Mouse (Mus musculus) olfactory bulb, adult 2 months (tissue): ENCODE measurements around the gene Selenoh. TPM values are rescaled to one million over a fixed set of nuclear protein-coding genes. Genes with fewer than 3 reads are reported as not detected.
A peak's percentile ranks its signal among the peaks of the same experiment; 100 is the strongest.

Experiments
- H3K27ac ChIP-seq: fragments of 200-500 bp; 2 replicates; pipeline ENCODE4 v1.5.1; 2012; ENCODE audit warnings: low read depth, low read length; ENCODE audit not compliant: insufficient read depth
- H3K4me1 ChIP-seq: fragments of 200-500 bp; 2 replicates; pipeline ENCODE4 v1.6.1; 2012; ENCODE audit warnings: low read length; ENCODE audit not compliant: control insufficient read depth, insufficient read depth
- H3K4me3 ChIP-seq: fragments of 200-500 bp; 2 replicates; pipeline ENCODE4 v1.5.1; 2012; ENCODE audit warnings: mild to moderate bottlenecking, low read depth, low read length, moderate library complexity; ENCODE audit not compliant: insufficient read depth
- CTCF ChIP-seq: fragments of 200-500 bp; IDR thresholded peaks from 2 replicates; pipeline ENCODE4 v1.5.1; 2012; ENCODE audit warnings: low read depth, mild to moderate bottlenecking, low read length, moderate library complexity; ENCODE audit not compliant: insufficient read depth
- POLR2A ChIP-seq: fragments of 200-500 bp; IDR thresholded peaks from 2 replicates; pipeline ENCODE4 v1.6.1; 2012; ENCODE audit warnings: mild to moderate bottlenecking, low read depth, low read length, moderate library complexity; ENCODE audit not compliant: insufficient read depth
- WGBS: fragments of 180-500 bp; shearing (Covaris S2); methylation state at CpG from one replicate; pipeline ENCODE4 v1.1.7; 2018; 5-methylcytosine and 5-hydroxymethylcytosine counted together
- polyA plus RNA-seq: library from polyadenylated mRNA; stranded (reverse); fragments of >200 nt; gene quantifications from 2 replicates; pipeline ENCODE4 v1.2.4, GENCODE M21; 2012; ENCODE audit warnings: low replicate concordance; ENCODE audit not compliant: missing spikeins, insufficient read depth, insufficient read length

Selenoh gene
- polyA plus RNA-seq, 1 experiment: not detected

DNA sequence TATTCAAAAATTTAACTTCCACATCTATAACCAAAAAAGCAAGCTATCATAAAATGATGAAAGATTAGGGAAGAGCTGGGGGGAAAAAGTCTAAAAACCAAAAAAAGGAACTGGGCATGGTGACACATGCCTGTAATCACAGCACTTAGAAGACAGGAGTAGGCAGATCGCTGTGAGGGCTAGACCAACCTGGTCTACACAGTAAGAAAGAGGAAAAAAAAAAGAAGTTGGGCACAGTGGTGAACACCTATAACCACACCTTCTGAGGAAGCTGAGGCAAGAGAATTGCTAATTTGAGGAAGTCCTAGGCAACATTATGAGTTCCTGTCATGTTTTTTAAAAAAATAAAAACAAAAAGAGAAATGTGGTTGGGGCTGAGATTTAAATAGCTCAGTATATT is 14.7 kb downstream of the Selenoh start:
- H3K4me1 ChIP-seq: no peaks in the 10 kb centered on the region
- WGBS: 74% methylated on average over 1 of the region's 1 CpGs
- no peak for TF ChIP-seq CTCF
- no peak for TF ChIP-seq POLR2A
- H3K27ac ChIP-seq: no peak overlapping the region
- no peak overlapping the region for H3K4me3 ChIP-seq

DNA sequence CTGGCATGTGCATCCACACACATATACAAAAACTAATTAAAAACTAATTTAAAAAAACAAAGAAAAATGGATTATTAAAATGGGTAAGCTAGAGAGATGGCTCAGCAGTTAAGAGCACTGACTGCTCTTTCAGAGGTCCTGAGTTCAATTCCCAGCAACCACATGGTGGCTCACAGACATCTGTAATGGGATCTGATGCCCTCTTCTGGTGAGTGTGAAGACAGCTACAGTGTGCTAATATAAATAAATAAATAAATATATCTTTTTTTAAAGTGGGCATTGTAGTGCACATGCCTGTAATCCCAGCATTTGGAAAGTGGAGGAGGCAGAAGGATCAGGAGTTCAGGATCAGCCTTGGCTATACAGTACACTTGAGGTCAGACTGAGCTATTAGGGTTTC is 17.2 kb downstream of the Selenoh start:
- TF ChIP-seq CTCF (no peak), POLR2A (no peak)
- no peak overlapping the region for H3K27ac ChIP-seq
- no peak overlapping the region for H3K4me3 ChIP-seq
- no peaks in the 10 kb centered on the region for H3K4me1 ChIP-seq

GRCm38 (mm10) chr2:84650464-84651195 is 19.9 kb downstream of the Selenoh start, which contains the start of gene Ctnnd1:
Gene Ctnnd1 (minus strand): TSS chr2:84650765.
- Histone ChIP-seq H3K4me3 (peak within 1 kb of the TSS; percentile 90), H3K4me1 (no peaks in the 10 kb centered on the region), H3K27ac (peak within 1 kb of the TSS; percentile 98)
- under 1% methylated on average over 15 of the region's 15 CpGs for WGBS
- TF ChIP-seq POLR2A: peak; percentile 79
- no peak for TF ChIP-seq CTCF

GRCm38 (mm10) chr2:84649674-84650073 is 20.9 kb downstream of the Selenoh start:
- H3K27ac ChIP-seq: peak overlapping the region; percentile 78
- peak overlapping the region; percentile 78 for H3K4me3 ChIP-seq
- TF ChIP-seq POLR2A (no peak), CTCF (no peak)
- H3K4me1 ChIP-seq: no peaks in the 10 kb centered on the region
- WGBS: 0% methylated on average over 10 of the region's 10 CpGs

DNA sequence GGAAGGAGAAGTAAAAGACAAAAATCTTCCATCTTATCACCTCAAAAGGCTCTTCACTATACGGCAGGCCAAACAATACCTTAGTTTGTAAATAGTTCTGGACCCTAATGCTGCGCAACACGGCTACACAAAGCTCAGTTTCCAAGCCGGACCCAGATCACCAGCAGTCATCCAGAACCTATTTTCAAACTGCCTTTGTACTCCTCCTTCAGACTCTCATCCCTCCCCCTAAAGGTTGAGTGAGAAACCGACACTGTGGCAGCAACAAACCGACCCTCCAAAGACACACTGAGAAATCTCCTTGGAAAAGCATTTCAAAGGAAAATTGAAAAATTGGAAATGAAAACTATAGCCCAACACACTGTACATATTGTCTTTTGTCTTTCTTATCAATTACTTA is 22.2 kb downstream of the Selenoh start:
- no peak for TF ChIP-seq POLR2A
- 3% methylated on average over 6 of the region's 6 CpGs for WGBS
- Histone ChIP-seq H3K27ac (no peak overlapping the region; the same call in 1 of the 2 replicates), H3K4me3 (peak overlapping the region; percentile 45), H3K4me1 (no peaks in the 10 kb centered on the region)

GRCm38 (mm10) chr2:84647051-84647568 is 23.5 kb downstream of the Selenoh start:
- Histone ChIP-seq H3K4me1 (no peaks in the 10 kb centered on the region), H3K27ac (no peak overlapping the region), H3K4me3 (no peak overlapping the region)
- 82% methylated on average over 6 of the region's 6 CpGs for WGBS
- no peak for TF ChIP-seq CTCF

- Histone ChIP-seq H3K27ac (no peak overlapping the region), H3K4me1 (no peaks in the 10 kb centered on the region), H3K4me3 (no peak overlapping the region)
- 63% methylated on average over 1 of the region's 1 CpGs for WGBS
- TF ChIP-seq POLR2A (no peak), CTCF (no peak)
Measured at GRCm38 (mm10) chr2:84646138-84646537, 24.4 kb downstream of the Selenoh start.

DNA sequence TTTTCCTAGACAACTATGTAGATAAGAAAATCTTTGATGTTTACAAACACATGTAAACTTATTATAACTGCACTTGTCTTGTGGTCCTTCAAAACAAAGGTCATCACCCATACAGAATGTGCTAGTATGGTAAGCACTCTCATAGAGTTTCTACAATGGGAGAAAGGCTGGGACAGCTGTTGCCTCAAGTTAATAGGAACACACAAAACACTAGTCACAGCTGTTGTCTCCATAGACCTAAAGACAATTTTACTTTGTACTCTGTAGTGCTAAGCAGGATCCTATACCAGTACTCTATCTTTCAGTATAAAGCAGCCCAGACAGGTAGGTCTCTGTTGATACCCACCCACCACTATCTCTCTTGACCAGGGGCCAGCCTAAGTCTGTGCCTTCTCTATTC is 29.7 kb downstream of the Selenoh start:
- Histone ChIP-seq H3K4me3 (no peak overlapping the region), H3K27ac (no peak overlapping the region), H3K4me1 (peaks cover 3% of the 10 kb centered on the region; the same call in 1 of the 2 replicates)
- TF ChIP-seq POLR2A: no peak
- no peak for TF ChIP-seq CTCF

DNA sequence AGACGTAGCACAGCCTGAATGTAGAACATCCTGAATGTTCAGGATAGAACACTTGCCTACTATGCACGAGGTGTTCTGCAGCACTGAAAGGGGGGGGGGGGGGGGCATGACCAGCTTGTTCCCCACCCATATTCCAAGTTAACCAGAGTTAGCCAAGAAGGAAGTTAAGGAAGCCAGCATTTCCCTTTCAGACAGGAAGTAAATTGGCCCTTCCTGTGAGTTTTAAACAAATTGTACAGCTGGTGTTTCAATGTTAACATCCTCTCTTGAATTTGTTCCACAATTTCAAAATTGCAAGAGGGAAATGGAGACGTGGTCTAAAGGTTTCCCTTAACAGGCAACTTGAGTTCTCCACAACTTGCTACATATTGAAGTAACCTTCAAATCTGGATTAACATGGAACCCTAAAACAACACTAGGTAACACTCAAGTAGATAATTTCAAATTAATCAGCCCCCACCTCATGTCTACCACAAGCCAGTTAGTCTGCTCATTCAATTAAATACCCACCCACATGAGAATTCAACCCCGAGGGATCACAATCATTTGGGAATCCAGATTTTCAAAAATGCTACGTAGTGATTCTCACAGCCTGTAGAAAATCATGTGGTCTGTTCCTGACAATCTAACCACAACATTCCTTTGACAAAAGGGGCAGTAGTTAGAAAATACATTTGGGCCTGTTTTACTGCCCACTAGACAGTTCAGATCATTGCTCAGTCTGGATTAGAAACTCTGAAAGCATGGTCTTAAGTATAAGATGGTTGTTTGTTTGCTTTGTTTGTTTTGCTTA is 31.9 kb downstream of the Selenoh start:
- Histone ChIP-seq H3K4me1 (peaks cover 9% of the 10 kb centered on the region; the same call in 1 of the 2 replicates), H3K4me3 (no peak overlapping the region), H3K27ac (no peak overlapping the region)
- TF ChIP-seq CTCF (no peak), POLR2A (no peak)
- 33% methylated on average over 5 of the region's 5 CpGs for WGBS
